Mouse (Mus musculus) lung, embryonic 15.5 days (tissue): Measurements from ENCODE around the gene Ccdc28b. TPM values are rescaled to one million over a fixed set of nuclear protein-coding genes. Genes with fewer than 3 reads are reported as not detected.

Experiments
- ATAC-seq: fragments of 200-750 bp; cut with Nextera tagmentation; 2 replicates; pipeline ENCODE4 v1.8.0; 2017; ENCODE audit warnings: moderate number of reproducible peaks, borderline replicate concordance; ENCODE audit not compliant: low FRiP score, low TSS enrichment; ENCODE audit errors: extremely low read depth
- H3K27ac ChIP-seq: fragments of 300-500 bp; sonication (generic); 2 replicates; pipeline ENCODE4 v1.5.1; 2015; ENCODE audit warnings: moderate library complexity, mild to moderate bottlenecking, inconsistent platforms
- H3K27me3 ChIP-seq: fragments of 300-500 bp; sonication (generic); 2 replicates; pipeline ENCODE4 v1.6.1; 2015; ENCODE audit warnings: inconsistent platforms
- H3K36me3 ChIP-seq: fragments of 300-500 bp; sonication (generic); 2 replicates; pipeline ENCODE4 v1.6.1; 2015; ENCODE audit warnings: inconsistent platforms
- H3K4me1 ChIP-seq: fragments of 300-500 bp; sonication (generic); 2 replicates; pipeline ENCODE4 v1.6.1; 2015; ENCODE audit warnings: inconsistent platforms
- H3K4me2 ChIP-seq: fragments of 300-500 bp; sonication (generic); 2 replicates; pipeline ENCODE4 v1.6.1; 2015; ENCODE audit warnings: inconsistent platforms, mild to moderate bottlenecking, moderate library complexity
- H3K4me3 ChIP-seq: fragments of 300-500 bp; sonication (generic); 2 replicates; pipeline ENCODE4 v1.5.1; 2015; ENCODE audit warnings: mild to moderate bottlenecking, inconsistent platforms
- H3K9ac ChIP-seq: fragments of 300-500 bp; sonication (generic); 2 replicates; pipeline ENCODE4 v1.6.1; 2015; ENCODE audit warnings: inconsistent platforms
- H3K9me3 ChIP-seq: fragments of 300-500 bp; sonication (generic); 2 replicates; pipeline ENCODE4 v1.6.1; 2016; ENCODE audit warnings: inconsistent platforms
- WGBS: fragments of 180-500 bp; shearing (Covaris S2); methylation state at CpG from one replicate; pipeline ENCODE4 v1.1.7; 2015; 5-methylcytosine and 5-hydroxymethylcytosine counted together
- polyA plus RNA-seq: library from polyadenylated mRNA; unstranded; fragments of >200 nt; fragmentation: Nextera tagmentation; extraction: Ambion mirVana; gene quantifications from 2 replicates; pipeline ENCODE4 v1.2.1, GENCODE M21; 2015

The Ccdc28b gene
- polyA plus RNA-seq, 1 experiment from 2014 or later, result 59.5 TPM

- H3K4me3 ChIP-seq, result peak overlapping the region; percentile 60
- 71% methylated on average over 11 of the region's 11 CpGs for WGBS
- peaks cover 50% of the 10 kb centered on the region for H3K4me1 ChIP-seq
- no peak overlapping the region for H3K9ac ChIP-seq
- no peaks in the 10 kb centered on the region for H3K27me3 ChIP-seq
- no peak for ATAC-seq
- H3K4me2 ChIP-seq, result peak overlapping the region; percentile 71
- no peaks in the 10 kb centered on the region for H3K9me3 ChIP-seq
- peaks cover 12% of the 10 kb centered on the region for H3K36me3 ChIP-seq
- H3K27ac ChIP-seq, result peak overlapping the region; percentile 68; the same call in 1 of the 2 replicates
Measured at GRCm38 (mm10) chr4:129622120-129622802, 1.5 kb downstream of the Ccdc28b start.

GRCm38 (mm10) chr4:129621283-129621841 is 2.4 kb downstream of the Ccdc28b start:
- H3K9ac ChIP-seq, result no peak overlapping the region
- H3K4me1 ChIP-seq, result peaks cover 44% of the 10 kb centered on the region
- no peaks in the 10 kb centered on the region for H3K27me3 ChIP-seq
- no peak for ATAC-seq
- H3K4me3 ChIP-seq, result no peak overlapping the region
- no peaks in the 10 kb centered on the region for H3K9me3 ChIP-seq
- H3K4me2 ChIP-seq, result peak overlapping the region; percentile 11; the same call in 1 of the 2 replicates
- H3K36me3 ChIP-seq, result peaks cover 3% of the 10 kb centered on the region
- peak overlapping the region; percentile 68 for H3K27ac ChIP-seq
- WGBS, result 71% methylated on average over 8 of the region's 8 CpGs

- Histone ChIP-seq H3K27ac (peak overlapping the region; percentile 68), H3K9me3 (no peaks in the 10 kb centered on the region), H3K27me3 (no peaks in the 10 kb centered on the region), H3K9ac (no peak overlapping the region), H3K4me3 (no peak overlapping the region), H3K4me1 (peaks cover 37% of the 10 kb centered on the region), H3K4me2 (peak overlapping the region; percentile 11; the same call in 1 of the 2 replicates), H3K36me3 (no peaks in the 10 kb centered on the region; the same call in none of the 2 replicates)
- ATAC-seq, result no peak
- WGBS, result 76% methylated on average over 11 of the region's 11 CpGs
Measured at GRCm38 (mm10) chr4:129620419-129621282, 3.1 kb downstream of the Ccdc28b start.

GRCm38 (mm10) chr4:129618786-129619691 is 4.7 kb downstream of the Ccdc28b start, which contains the start of gene Iqcc:
Gene Iqcc, minus strand, starts transcription at chr4:129619099.
- ATAC-seq, result peak; percentile 88
- H3K36me3 ChIP-seq, result no peaks in the 10 kb centered on the region; the same call in none of the 2 replicates
- H3K27me3 ChIP-seq, result no peaks in the 10 kb centered on the region
- H3K9me3 ChIP-seq, result no peaks in the 10 kb centered on the region
- peak within 1 kb of the TSS; percentile 78 for H3K9ac ChIP-seq
- H3K4me1 ChIP-seq, result peaks cover 27% of the 10 kb centered on the region
- peak within 1 kb of the TSS; percentile 75 for H3K4me3 ChIP-seq
- H3K4me2 ChIP-seq, result peak within 1 kb of the TSS; percentile 86
- peak within 1 kb of the TSS; percentile 83 for H3K27ac ChIP-seq
- WGBS, result 3% methylated on average over 44 of the region's 44 CpGs

GRCm38 (mm10) chr4:129618031-129618430 is 5.7 kb downstream of the Ccdc28b start:
- WGBS, result 91% methylated on average over 5 of the region's 5 CpGs
- Histone ChIP-seq H3K9ac (peak overlapping the region; percentile 78), H3K27ac (peak overlapping the region; percentile 83; the same call in 1 of the 2 replicates), H3K9me3 (no peaks in the 10 kb centered on the region), H3K27me3 (no peaks in the 10 kb centered on the region), H3K4me1 (peaks cover 31% of the 10 kb centered on the region), H3K4me2 (peak overlapping the region; percentile 86), H3K4me3 (peak overlapping the region; percentile 75), H3K36me3 (no peaks in the 10 kb centered on the region; the same call in none of the 2 replicates)
- ATAC-seq, result no peak

GRCm38 (mm10) chr4:129617121-129617641 is 6.6 kb downstream of the Ccdc28b start:
- no peak overlapping the region for H3K27ac ChIP-seq
- H3K27me3 ChIP-seq, result no peaks in the 10 kb centered on the region
- 89% methylated on average over 7 of the region's 7 CpGs for whole genome bisulfite sequencing
- no peak overlapping the region for H3K4me3 ChIP-seq
- no peak overlapping the region for H3K9ac ChIP-seq
- peaks cover 22% of the 10 kb centered on the region for H3K4me1 ChIP-seq
- H3K9me3 ChIP-seq, result no peaks in the 10 kb centered on the region
- H3K36me3 ChIP-seq, result no peaks in the 10 kb centered on the region; the same call in none of the 2 replicates
- no peak for ATAC-seq
- H3K4me2 ChIP-seq, result no peak overlapping the region

GRCm38 (mm10) chr4:129616631-129617030 is 7.1 kb downstream of the Ccdc28b start:
- Histone ChIP-seq H3K9ac (no peak overlapping the region), H3K36me3 (no peaks in the 10 kb centered on the region; the same call in none of the 2 replicates), H3K27ac (no peak overlapping the region), H3K9me3 (no peaks in the 10 kb centered on the region), H3K27me3 (no peaks in the 10 kb centered on the region), H3K4me1 (peaks cover 19% of the 10 kb centered on the region), H3K4me2 (no peak overlapping the region), H3K4me3 (no peak overlapping the region)
- WGBS, result 89% methylated on average over 3 of the region's 3 CpGs
- no peak for ATAC-seq

- H3K36me3 ChIP-seq, result no peaks in the 10 kb centered on the region; the same call in none of the 2 replicates
- H3K27ac ChIP-seq, result no peak overlapping the region
- H3K4me3 ChIP-seq, result no peak overlapping the region
- no peak overlapping the region for H3K4me2 ChIP-seq
- no peaks in the 10 kb centered on the region for H3K9me3 ChIP-seq
- no peaks in the 10 kb centered on the region for H3K27me3 ChIP-seq
- ATAC-seq, result no peak
- peaks cover 19% of the 10 kb centered on the region for H3K4me1 ChIP-seq
- no peak overlapping the region for H3K9ac ChIP-seq
- 89% methylated on average over 9 of the region's 9 CpGs for WGBS
Measured at GRCm38 (mm10) chr4:129615801-129616290, 7.9 kb downstream of the Ccdc28b start.

GRCm38 (mm10) chr4:129614093-129614492 is 9.7 kb downstream of the Ccdc28b start, which contains the start of gene Dcdc2b:
Gene Dcdc2b, minus strand, starts transcription at chr4:129614257.
- no peak within 1 kb of the TSS for H3K4me3 ChIP-seq
- ATAC-seq, result no peak
- peaks cover 16% of the 10 kb centered on the region for H3K4me1 ChIP-seq
- H3K9ac ChIP-seq, result no peak within 1 kb of the TSS
- no peaks in the 10 kb centered on the region for H3K27me3 ChIP-seq
- H3K4me2 ChIP-seq, result no peak within 1 kb of the TSS
- 62% methylated on average over 6 of the region's 6 CpGs for WGBS
- H3K9me3 ChIP-seq, result no peaks in the 10 kb centered on the region
- no peak within 1 kb of the TSS for H3K27ac ChIP-seq
- H3K36me3 ChIP-seq, result no peaks in the 10 kb centered on the region; the same call in none of the 2 replicates

- Histone ChIP-seq H3K27ac (no peak overlapping the region), H3K4me2 (no peak overlapping the region), H3K4me3 (no peak overlapping the region), H3K9me3 (no peaks in the 10 kb centered on the region), H3K9ac (no peak overlapping the region), H3K27me3 (no peaks in the 10 kb centered on the region), H3K36me3 (peaks cover 26% of the 10 kb centered on the region), H3K4me1 (peaks cover 10% of the 10 kb centered on the region; the same call in 1 of the 2 replicates)
- whole genome bisulfite sequencing, result 66% methylated on average over 4 of the region's 4 CpGs
- ATAC-seq, result 0 out of 2 replicates have a peak, but pooled peaks have one; percentile 4
Measured at GRCm38 (mm10) chr4:129610472-129610871, 13.3 kb downstream of the Ccdc28b start.
